Mouse (Mus musculus) limb, embryonic 10.5 days (tissue): Measurements from ENCODE around the gene Myo6. TPM values are rescaled to one million over a fixed set of nuclear protein-coding genes. Genes with fewer than 3 reads are reported as not detected.

Experiments
- DNase-seq: peaks from one replicate; pipeline ENCODE4 v3.0.0-alpha.2; 2017; ENCODE audit warnings: low spot score
- H3K27ac ChIP-seq: fragments of 300-500 bp; sonication (generic); 2 replicates; pipeline ENCODE4 v1.5.1; 2016; ENCODE audit warnings: mild to moderate bottlenecking
- H3K27me3 ChIP-seq: fragments of 300-500 bp; sonication (generic); 2 replicates; pipeline ENCODE4 v1.6.1; 2016; ENCODE audit warnings: low read depth, mild to moderate bottlenecking; ENCODE audit not compliant: poor library complexity, severe bottlenecking
- H3K36me3 ChIP-seq: fragments of 300-500 bp; sonication (generic); 2 replicates; pipeline ENCODE4 v1.6.1; 2016; ENCODE audit warnings: mild to moderate bottlenecking, moderate library complexity
- H3K4me1 ChIP-seq: fragments of 300-500 bp; sonication (generic); 2 replicates; pipeline ENCODE4 v1.6.1; 2016
- H3K4me3 ChIP-seq: fragments of 300-500 bp; sonication (generic); 2 replicates; pipeline ENCODE4 v1.5.1; 2016; ENCODE audit warnings: mild to moderate bottlenecking, moderate library complexity
- H3K9me3 ChIP-seq: fragments of 300-500 bp; sonication (generic); replicated peaks from 2 replicates; pipeline ENCODE4 v1.6.1; 2016; ENCODE audit warnings: mild to moderate bottlenecking
- WGBS: fragments of 180-500 bp; shearing (Covaris S2); methylation state at CpG from one replicate; pipeline ENCODE4 v1.1.7; 2016; 5-methylcytosine and 5-hydroxymethylcytosine counted together
- polyA plus RNA-seq: library from polyadenylated mRNA; unstranded; fragments of >200 nt; fragmentation: Nextera tagmentation; extraction: Ambion mirVana; gene quantifications from 2 replicates; pipeline ENCODE4 v1.2.1, GENCODE M21; 2016

Myo6 gene
- polyA plus RNA-seq, 1 experiment from 2014 or later, result 5.9 TPM

- DNase-seq, result peak; percentile 72
- no peak overlapping the region for H3K4me3 ChIP-seq
- H3K27me3 ChIP-seq, result no peaks in the 10 kb centered on the region
- 34% methylated on average over 8 of the region's 8 CpGs for WGBS
- H3K36me3 ChIP-seq, result no peaks in the 10 kb centered on the region
- H3K4me1 ChIP-seq, result peaks cover 27% of the 10 kb centered on the region
- peak overlapping the region; percentile 83 for H3K27ac ChIP-seq
- no peaks in the 10 kb centered on the region for H3K9me3 ChIP-seq
These were observed 97.7 kb downstream of the Myo6 start for GRCm38 (mm10) chr9:80262367-80263026.

- no peaks in the 10 kb centered on the region for H3K36me3 ChIP-seq
- no peak overlapping the region for H3K4me3 ChIP-seq
- no peak overlapping the region for H3K27ac ChIP-seq
- H3K9me3 ChIP-seq, result no peaks in the 10 kb centered on the region
- DNase-seq, result no peak
- H3K27me3 ChIP-seq, result no peaks in the 10 kb centered on the region
- 87% methylated on average over 7 of the region's 7 CpGs for WGBS
- H3K4me1 ChIP-seq, result peaks cover 18% of the 10 kb centered on the region
These were observed 101.3 kb downstream of the Myo6 start for GRCm38 (mm10) chr9:80266086-80266485.

GRCm38 (mm10) chr9:80266507-80266906 is 101.7 kb downstream of the Myo6 start:
- Histone ChIP-seq H3K36me3 (no peaks in the 10 kb centered on the region), H3K4me3 (no peak overlapping the region), H3K9me3 (no peaks in the 10 kb centered on the region), H3K27me3 (no peaks in the 10 kb centered on the region), H3K27ac (no peak overlapping the region), H3K4me1 (peaks cover 16% of the 10 kb centered on the region)
- DNase-seq, result no peak
- 87% methylated on average over 7 of the region's 7 CpGs for WGBS

- Histone ChIP-seq H3K9me3 (no peaks in the 10 kb centered on the region), H3K36me3 (no peaks in the 10 kb centered on the region), H3K27ac (no peak overlapping the region), H3K4me3 (no peak overlapping the region), H3K27me3 (no peaks in the 10 kb centered on the region), H3K4me1 (no peaks in the 10 kb centered on the region)
- 68% methylated on average over 8 of the region's 8 CpGs for WGBS
- DNase-seq, result no peak
These were observed 104.8 kb downstream of the Myo6 start for GRCm38 (mm10) chr9:80269596-80269995.

GRCm38 (mm10) chr9:80272951-80273350 is 108.1 kb downstream of the Myo6 start:
- Histone ChIP-seq H3K9me3 (no peaks in the 10 kb centered on the region), H3K36me3 (no peaks in the 10 kb centered on the region), H3K27me3 (no peaks in the 10 kb centered on the region), H3K27ac (no peak overlapping the region), H3K4me3 (no peak overlapping the region), H3K4me1 (peaks cover 4% of the 10 kb centered on the region; the same call in 1 of the 2 replicates)
- DNase-seq, result no peak
- WGBS, result 76% methylated on average over 1 of the region's 1 CpGs

- no peak overlapping the region for H3K4me3 ChIP-seq
- H3K36me3 ChIP-seq, result no peaks in the 10 kb centered on the region
- H3K27ac ChIP-seq, result no peak overlapping the region
- H3K9me3 ChIP-seq, result no peaks in the 10 kb centered on the region
- H3K4me1 ChIP-seq, result peaks cover 4% of the 10 kb centered on the region; the same call in 1 of the 2 replicates
- no peak for DNase-seq
- H3K27me3 ChIP-seq, result no peaks in the 10 kb centered on the region
- 92% methylated on average over 8 of the region's 8 CpGs for WGBS
These were observed 110.4 kb downstream of the Myo6 start for GRCm38 (mm10) chr9:80275053-80275771.

- H3K27me3 ChIP-seq, result no peaks in the 10 kb centered on the region
- H3K36me3 ChIP-seq, result no peaks in the 10 kb centered on the region
- H3K4me1 ChIP-seq, result peaks cover 4% of the 10 kb centered on the region; the same call in 1 of the 2 replicates
- no peak overlapping the region for H3K27ac ChIP-seq
- DNase-seq, result no peak
- H3K9me3 ChIP-seq, result no peaks in the 10 kb centered on the region
- WGBS, result 85% methylated on average over 1 of the region's 1 CpGs
- H3K4me3 ChIP-seq, result no peak overlapping the region
These were observed 110.9 kb downstream of the Myo6 start for GRCm38 (mm10) chr9:80275772-80276134.

GRCm38 (mm10) chr9:80277157-80277556 is 112.3 kb downstream of the Myo6 start:
- Histone ChIP-seq H3K9me3 (no peaks in the 10 kb centered on the region), H3K27ac (no peak overlapping the region), H3K27me3 (no peaks in the 10 kb centered on the region), H3K4me1 (peaks cover 4% of the 10 kb centered on the region; the same call in 1 of the 2 replicates), H3K36me3 (no peaks in the 10 kb centered on the region), H3K4me3 (no peak overlapping the region)
- WGBS, result 45% methylated on average over 2 of the region's 2 CpGs
- no peak for DNase-seq

- H3K4me1 ChIP-seq, result peaks cover 4% of the 10 kb centered on the region; the same call in 1 of the 2 replicates
- H3K9me3 ChIP-seq, result no peaks in the 10 kb centered on the region
- no peak overlapping the region for H3K27ac ChIP-seq
- no peaks in the 10 kb centered on the region for H3K36me3 ChIP-seq
- H3K4me3 ChIP-seq, result no peak overlapping the region
- DNase-seq, result no peak
- 90% methylated on average over 6 of the region's 6 CpGs for WGBS
- no peaks in the 10 kb centered on the region for H3K27me3 ChIP-seq
These were observed 112.9 kb downstream of the Myo6 start for GRCm38 (mm10) chr9:80277770-80278169.

GRCm38 (mm10) chr9:80280724-80281123 is 115.9 kb downstream of the Myo6 start:
- Histone ChIP-seq H3K27me3 (no peaks in the 10 kb centered on the region), H3K4me3 (no peak overlapping the region), H3K4me1 (peaks cover 4% of the 10 kb centered on the region; the same call in 1 of the 2 replicates), H3K9me3 (no peaks in the 10 kb centered on the region), H3K36me3 (0 out of 2 replicates have a peak, but pooled peaks cover 2% of the 10 kb centered on the region), H3K27ac (no peak overlapping the region)
- DNase-seq, result no peak
- 97% methylated on average over 1 of the region's 1 CpGs for WGBS

GRCm38 (mm10) chr9:80282426-80282825 is 117.6 kb downstream of the Myo6 start:
- Histone ChIP-seq H3K4me1 (no peaks in the 10 kb centered on the region), H3K4me3 (no peak overlapping the region), H3K27me3 (no peaks in the 10 kb centered on the region), H3K36me3 (0 out of 2 replicates have a peak, but pooled peaks cover 2% of the 10 kb centered on the region), H3K9me3 (no peaks in the 10 kb centered on the region), H3K27ac (no peak overlapping the region)
- WGBS, result 93% methylated on average over 3 of the region's 3 CpGs
- no peak for DNase-seq

GRCm38 (mm10) chr9:80284539-80285174 is 119.8 kb downstream of the Myo6 start:
- Histone ChIP-seq H3K4me3 (no peak overlapping the region), H3K36me3 (0 out of 2 replicates have a peak, but pooled peaks cover 2% of the 10 kb centered on the region), H3K4me1 (no peaks in the 10 kb centered on the region), H3K27ac (no peak overlapping the region), H3K27me3 (no peaks in the 10 kb centered on the region), H3K9me3 (no peaks in the 10 kb centered on the region)
- WGBS, result 86% methylated on average over 2 of the region's 2 CpGs
- DNase-seq, result no peak

GRCm38 (mm10) chr9:80286845-80287244 is 122.0 kb downstream of the Myo6 start:
- no peak overlapping the region for H3K4me3 ChIP-seq
- H3K27me3 ChIP-seq, result no peaks in the 10 kb centered on the region
- WGBS, result 93% methylated on average over 7 of the region's 7 CpGs
- DNase-seq, result no peak
- H3K36me3 ChIP-seq, result 0 out of 2 replicates have a peak, but pooled peaks cover 2% of the 10 kb centered on the region
- H3K27ac ChIP-seq, result no peak overlapping the region
- H3K9me3 ChIP-seq, result no peaks in the 10 kb centered on the region
- no peaks in the 10 kb centered on the region for H3K4me1 ChIP-seq
